Mouse (Mus musculus) kidney, adult 2 months (tissue): ENCODE data around the gene Nit2. TPM values are rescaled to one million over a fixed set of nuclear protein-coding genes. Genes with fewer than 3 reads are reported as not detected.

Experiments
- DNase-seq: peaks from one replicate; pipeline ENCODE4 v3.0.0; 2021
- H3K27ac ChIP-seq: fragments of 200-500 bp; 2 replicates; pipeline ENCODE4 v1.5.1; 2012; ENCODE audit warnings: low read depth, low read length, control low read depth, inconsistent platforms; ENCODE audit not compliant: insufficient read depth
- H3K27me3 ChIP-seq: fragments of 200-500 bp; replicated peaks from 2 replicates; pipeline ENCODE4 v1.6.1; 2012; ENCODE audit warnings: mild to moderate bottlenecking, moderate library complexity, low read length, inconsistent platforms; ENCODE audit not compliant: control insufficient read depth, insufficient read depth
- H3K36me3 ChIP-seq: fragments of 200-500 bp; 2 replicates; pipeline ENCODE4 v1.6.1; 2012; ENCODE audit warnings: mild to moderate bottlenecking, moderate library complexity, low read length, inconsistent platforms; ENCODE audit not compliant: control insufficient read depth, insufficient read depth
- H3K4me1 ChIP-seq: fragments of 200-500 bp; 2 replicates; pipeline ENCODE4 v1.6.1; 2011; ENCODE audit warnings: low read length; ENCODE audit not compliant: control insufficient read depth, insufficient read depth
- H3K4me3 ChIP-seq: fragments of 200-500 bp; 2 replicates; pipeline ENCODE4 v1.5.1; 2011; ENCODE audit warnings: mild to moderate bottlenecking, low read depth, low read length, control low read depth; ENCODE audit not compliant: insufficient read depth
- CTCF ChIP-seq: fragments of 200-500 bp; conservative IDR thresholded peaks from 2 replicates; pipeline ENCODE4 v1.5.1; 2011; ENCODE audit warnings: low read depth, mild to moderate bottlenecking, control low read depth, low read length, moderate library complexity, mixed read lengths; ENCODE audit not compliant: insufficient read depth, insufficient read length
- POLR2A ChIP-seq: fragments of 200-500 bp; IDR thresholded peaks from one replicate; pipeline ENCODE4 v1.6.1; 2011; ENCODE audit warnings: low read depth, low read length, control low read depth
- WGBS: fragments of 180-500 bp; shearing (Covaris S2); methylation state at CpG from one replicate; pipeline ENCODE4 v1.1.7; 2018; 5-methylcytosine and 5-hydroxymethylcytosine counted together
- polyA plus RNA-seq: library from polyadenylated mRNA; depleted of rRNA; stranded (reverse); fragments of >200 nt; gene quantifications from 2 replicates; pipeline ENCODE4 v1.2.3, GENCODE M21; 2012

Nit2 gene
- polyA plus RNA-seq, 1 experiment: 83.7 TPM

DNA sequence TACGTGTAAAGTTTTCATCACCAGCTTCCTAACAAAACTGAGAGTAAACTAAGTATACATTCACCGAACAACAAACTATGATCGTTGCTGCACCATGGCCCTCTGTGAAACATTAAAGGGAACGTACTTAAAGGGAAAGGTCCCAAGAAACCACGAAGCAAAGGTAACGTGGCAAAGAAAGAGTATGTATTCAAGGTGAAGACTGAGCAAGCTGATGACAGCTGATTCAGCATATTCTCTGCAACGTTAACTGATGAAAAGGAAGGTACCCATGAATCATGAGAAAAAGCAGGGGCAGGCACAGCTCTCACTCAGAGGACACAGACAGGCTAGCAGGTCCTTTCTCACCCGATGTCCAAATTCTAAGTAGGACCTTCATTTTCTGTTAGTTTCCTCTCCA, 23.2 kb upstream of the Nit2 start:
- no peaks in the 10 kb centered on the region for H3K4me1 ChIP-seq
- H3K27ac ChIP-seq: no peak overlapping the region
- TF ChIP-seq POLR2A: no peak
- DNase-seq: no peak
- WGBS: 87% methylated on average over 8 of the region's 8 CpGs
- H3K4me3 ChIP-seq: no peak overlapping the region
- no peaks in the 10 kb centered on the region for H3K27me3 ChIP-seq
- H3K36me3 ChIP-seq: peaks cover 6% of the 10 kb centered on the region

DNA sequence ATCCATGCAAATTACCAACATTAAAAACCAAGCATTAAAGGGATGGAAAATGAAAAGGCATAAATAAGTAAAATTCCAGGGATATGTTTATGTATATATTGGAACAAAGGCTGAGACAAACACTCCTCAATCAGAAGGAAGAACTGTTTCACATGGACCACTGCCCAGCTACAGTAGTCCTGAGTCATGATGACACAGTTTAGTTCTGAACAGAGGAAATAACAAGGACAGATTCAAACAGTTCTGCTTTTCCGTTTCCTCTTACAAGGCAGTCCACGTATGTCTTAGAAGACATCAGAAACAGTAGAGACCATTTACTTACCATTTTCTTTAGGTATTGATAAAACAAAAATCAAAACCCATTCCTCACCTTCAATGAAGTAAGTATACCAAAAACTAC, 22.4 kb upstream of the Nit2 start:
- DNase-seq: peak; percentile 19
- no peak overlapping the region for H3K27ac ChIP-seq
- no peak for TF ChIP-seq CTCF
- no peak for TF ChIP-seq POLR2A
- H3K27me3 ChIP-seq: no peaks in the 10 kb centered on the region
- WGBS: 62% methylated on average over 2 of the region's 2 CpGs
- no peaks in the 10 kb centered on the region for H3K4me1 ChIP-seq
- peaks cover 4% of the 10 kb centered on the region for H3K36me3 ChIP-seq
- H3K4me3 ChIP-seq: no peak overlapping the region

DNA sequence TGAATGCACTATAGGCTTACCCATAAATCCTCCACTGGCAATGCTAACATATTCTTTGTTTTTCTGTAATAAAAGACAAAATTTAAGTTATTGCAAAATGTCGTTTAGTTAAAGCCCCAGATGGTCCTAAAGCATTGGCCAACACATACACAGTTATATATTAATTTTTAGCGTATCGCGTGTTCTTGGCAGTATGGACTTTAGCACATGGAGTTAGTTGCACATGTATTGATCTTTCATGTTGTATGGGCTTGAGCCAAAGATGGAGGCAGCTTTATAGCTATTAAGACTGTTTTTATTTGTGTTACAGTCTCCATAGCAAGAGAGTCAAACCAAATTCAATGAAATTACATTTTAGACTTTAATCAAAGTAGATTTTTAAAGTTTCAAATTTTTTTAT, 19.5 kb upstream of the Nit2 start:
- H3K36me3 ChIP-seq: peaks cover 9% of the 10 kb centered on the region
- H3K4me3 ChIP-seq: no peak overlapping the region
- no peak for DNase-seq
- no peak overlapping the region for H3K27ac ChIP-seq
- no peaks in the 10 kb centered on the region for H3K4me1 ChIP-seq
- H3K27me3 ChIP-seq: no peaks in the 10 kb centered on the region
- WGBS: 91% methylated on average over 4 of the region's 4 CpGs
- TF ChIP-seq POLR2A: no peak
- no peak for TF ChIP-seq CTCF

DNA sequence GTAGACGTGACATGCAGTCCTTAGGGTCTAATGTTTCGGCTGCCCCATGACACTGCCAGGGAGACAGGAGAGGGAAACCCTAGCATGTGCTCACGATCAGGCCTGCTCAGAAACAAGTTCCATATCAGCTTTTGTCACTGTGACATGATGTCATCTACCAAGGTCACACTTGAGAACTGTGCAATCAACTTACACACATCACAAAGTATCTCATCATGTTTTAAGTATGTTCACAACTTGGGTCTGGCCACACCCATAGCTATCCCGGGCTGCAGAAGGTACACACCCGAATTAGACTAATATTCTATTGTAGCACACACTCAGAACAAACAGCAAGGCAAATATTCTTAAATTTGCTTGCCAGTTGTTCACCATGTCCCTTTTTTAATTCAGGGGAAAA, 14.9 kb upstream of the Nit2 start:
- 83% methylated on average over 5 of the region's 5 CpGs for whole genome bisulfite sequencing
- Histone ChIP-seq H3K4me1 (no peaks in the 10 kb centered on the region), H3K27me3 (no peaks in the 10 kb centered on the region), H3K36me3 (peaks cover 5% of the 10 kb centered on the region), H3K4me3 (no peak overlapping the region), H3K27ac (no peak overlapping the region)
- no peak for DNase-seq
- TF ChIP-seq CTCF (no peak), POLR2A (no peak)

DNA sequence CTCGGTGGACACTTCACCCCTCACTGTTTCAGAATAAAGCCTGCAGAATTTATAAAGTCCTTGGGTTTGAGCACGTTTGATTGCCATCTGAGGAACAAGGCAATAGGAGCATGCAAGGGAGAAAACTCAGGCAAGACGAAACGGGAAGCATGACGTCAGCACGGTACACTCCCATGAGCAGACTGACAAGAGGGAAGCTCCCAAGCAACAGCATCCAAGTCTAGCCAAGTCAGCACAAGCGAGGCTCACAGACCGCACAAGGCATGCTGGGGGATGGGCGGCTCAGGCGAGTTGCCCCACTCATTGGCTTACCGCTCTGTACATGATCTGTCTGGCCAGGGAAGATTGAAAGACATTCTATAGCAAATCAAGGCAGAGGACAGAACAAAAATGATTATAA, 14.0 kb upstream of the Nit2 start:
- TF ChIP-seq CTCF (no peak), POLR2A (no peak)
- H3K4me1 ChIP-seq: no peaks in the 10 kb centered on the region
- H3K27ac ChIP-seq: no peak overlapping the region
- no peaks in the 10 kb centered on the region for H3K27me3 ChIP-seq
- peaks cover 5% of the 10 kb centered on the region for H3K36me3 ChIP-seq
- WGBS: 82% methylated on average over 11 of the region's 11 CpGs
- no peak overlapping the region for H3K4me3 ChIP-seq
- DNase-seq: peak; percentile 14

DNA sequence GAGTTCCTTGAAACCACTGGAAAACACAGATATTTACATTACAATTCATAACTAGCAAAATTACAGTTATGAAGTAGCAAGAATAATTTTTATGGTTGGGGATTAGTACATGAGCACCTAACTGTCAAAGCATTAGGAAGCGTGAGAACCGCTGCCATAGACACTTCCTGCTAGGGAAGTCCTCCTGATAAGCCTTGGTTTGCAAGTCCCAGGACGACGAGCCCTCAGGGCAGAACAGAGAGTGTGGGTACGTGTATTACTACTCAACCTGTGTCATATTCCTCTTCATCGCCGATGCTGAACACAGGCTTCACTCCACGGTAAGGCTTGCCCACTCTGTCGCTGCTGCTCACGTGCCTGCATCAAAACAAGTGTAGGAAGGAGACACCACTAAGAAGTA, 10.5 kb upstream of the Nit2 start:
- no peaks in the 10 kb centered on the region for H3K27me3 ChIP-seq
- no peaks in the 10 kb centered on the region for H3K4me1 ChIP-seq
- no peak overlapping the region for H3K4me3 ChIP-seq
- peaks cover 4% of the 10 kb centered on the region for H3K36me3 ChIP-seq
- no peak for DNase-seq
- no peak overlapping the region for H3K27ac ChIP-seq
- 87% methylated on average over 10 of the region's 10 CpGs for WGBS
- no peak for TF ChIP-seq POLR2A
- no peak for TF ChIP-seq CTCF

DNA sequence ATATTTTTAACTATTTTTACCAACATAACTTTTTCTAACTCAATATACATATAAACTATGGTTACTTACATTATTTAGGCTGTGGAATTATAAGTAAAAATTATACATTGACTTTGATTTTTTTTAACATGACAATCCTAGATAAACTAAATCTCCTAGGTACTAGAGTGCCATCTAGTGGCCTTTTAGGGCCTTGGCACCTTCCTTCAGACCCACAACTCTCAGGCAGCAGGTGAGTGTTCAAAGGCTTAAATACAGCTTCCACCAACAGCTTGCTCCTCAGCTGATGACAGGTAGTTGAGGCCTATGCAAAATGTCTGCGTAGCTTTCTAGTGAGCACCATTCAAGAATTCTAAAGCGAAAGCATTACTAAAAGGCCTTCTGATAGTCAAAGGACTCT, 10.1 kb upstream of the Nit2 start:
- peak; percentile 66 for DNase-seq
- H3K4me1 ChIP-seq: no peaks in the 10 kb centered on the region
- TF ChIP-seq CTCF (peak; percentile 75), POLR2A (no peak)
- H3K27ac ChIP-seq: no peak overlapping the region
- no peaks in the 10 kb centered on the region for H3K27me3 ChIP-seq
- no peak overlapping the region for H3K4me3 ChIP-seq
- H3K36me3 ChIP-seq: peaks cover under 1% of the 10 kb centered on the region
- 72% methylated on average over 2 of the region's 2 CpGs for WGBS

DNA sequence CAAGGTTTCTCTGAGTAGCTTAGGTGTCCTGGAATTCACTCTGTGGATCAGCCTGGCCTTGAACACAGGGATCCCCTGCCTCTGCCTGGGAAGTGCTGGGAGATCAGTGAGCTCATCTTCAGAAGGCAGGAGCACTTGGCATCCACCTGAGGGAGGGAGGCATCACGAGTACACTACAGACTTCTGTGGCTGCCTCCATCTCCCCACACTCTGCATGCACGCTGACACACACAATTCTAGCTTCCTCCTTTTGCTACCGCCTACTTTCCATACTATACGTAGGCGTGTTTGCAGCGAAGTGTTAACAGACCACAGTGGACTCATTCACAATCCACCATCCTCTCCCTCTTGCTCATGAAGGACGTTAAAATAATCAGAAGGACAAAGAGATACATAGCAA, 9.1 kb upstream of the Nit2 start:
- no peak overlapping the region for H3K27ac ChIP-seq
- TF ChIP-seq POLR2A (no peak), CTCF (no peak)
- 87% methylated on average over 7 of the region's 7 CpGs for WGBS
- H3K36me3 ChIP-seq: no peaks in the 10 kb centered on the region; the same call in 1 of the 2 replicates
- no peak for DNase-seq
- no peaks in the 10 kb centered on the region for H3K4me1 ChIP-seq
- H3K4me3 ChIP-seq: no peak overlapping the region
- H3K27me3 ChIP-seq: no peaks in the 10 kb centered on the region
